ENCODE assay signal across 8 mouse cellular contexts in the genomic region with DNA sequence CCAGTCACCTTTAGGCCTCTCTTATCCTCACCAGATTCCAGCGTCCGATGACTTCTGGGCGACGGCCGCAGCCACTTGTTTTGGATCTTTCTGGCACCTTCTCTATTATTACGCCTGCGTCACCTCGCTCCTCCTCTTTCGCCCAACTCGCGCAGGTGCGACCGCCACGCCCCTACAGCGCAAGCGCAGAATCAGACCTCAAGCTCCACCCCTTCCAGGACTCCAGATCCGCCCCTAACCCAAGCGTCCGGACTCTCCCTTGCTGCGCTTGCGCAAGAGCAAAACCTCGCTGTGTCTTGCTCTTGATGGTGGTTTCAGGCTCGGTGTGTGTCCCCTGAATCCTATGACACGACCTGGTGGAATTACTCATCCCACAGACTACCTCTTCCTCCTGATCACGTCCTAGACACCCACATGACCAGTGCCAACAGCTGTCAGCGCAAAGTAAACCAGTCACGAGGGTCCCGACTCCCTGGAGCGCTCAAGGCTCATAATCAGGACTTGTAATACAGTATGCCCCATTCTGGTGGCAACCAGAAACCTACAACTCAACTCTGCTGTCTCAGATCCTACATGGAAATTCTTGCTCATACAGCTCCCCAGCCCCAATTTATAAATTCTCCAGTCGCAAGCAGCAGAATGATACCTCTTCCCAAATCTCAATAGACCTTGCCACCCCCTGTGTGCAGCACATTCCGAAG. TPM values are rescaled to one million over a fixed set of nuclear protein-coding genes. Genes with fewer than 3 reads are reported as not detected.
DNase-seq lines count a peak whose midpoint lies in the region; ATAC-seq and TF ChIP-seq lines count a peak whose summit lies in the region.

No protein-coding gene starts in this region.

- peak overlapping the region; percentile 75 to 87 for H3K4me3 ChIP-seq in MEL (ENCODE audit: control insufficient read depth in 1 of 2, insufficient read depth in 1 of 2, low read depth in 2 of 2, low read length in 2 of 2)
- H3K4me3 ChIP-seq in cerebellum, adult 2 months (replicated peaks; ENCODE audit: insufficient read depth, low read depth, low read length) = peak overlapping the region; percentile 93
- H3K4me3 ChIP-seq in forebrain, postnatal 0 days (ENCODE audit: low read depth, low read length) = peak overlapping the region; percentile 67
- peak overlapping the region; percentile 83 for H3K4me3 ChIP-seq in lung, embryonic 16.5 days (ENCODE audit: low read length)

- TF ChIP-seq RAD21 in MEL (IDR thresholded peaks at IDR 0.05; ENCODE audit: low read depth, low read length) = no peak

- WGBS in cerebellum, adult 2 months = 3% methylated on average over 31 of the region's 31 CpGs
- WGBS in forebrain, postnatal 0 days = 3% methylated on average over 31 of the region's 31 CpGs
- 2% methylated on average over 31 of the region's 31 CpGs for WGBS in lung, embryonic 16.5 days

- peak overlapping the region; percentile 95 for H3K27ac ChIP-seq in MEL (ENCODE audit: control insufficient read depth, low read depth, low read length)
- peak overlapping the region; percentile 50 for H3K27ac ChIP-seq in cerebellum, adult 2 months (ENCODE audit: insufficient read depth, low read length)
- peak overlapping the region; percentile 88 for H3K27ac ChIP-seq in forebrain, postnatal 0 days (ENCODE audit: low read depth, low read length)
- H3K27ac ChIP-seq in lung, embryonic 16.5 days (ENCODE audit: low read length) = peak overlapping the region; percentile 76

- no peaks in the 10 kb centered on the region for H3K27me3 ChIP-seq in MEL (ENCODE audit: control insufficient read depth in 1 of 2, insufficient read depth in 2 of 2, low read length in 2 of 2)
- no peaks in the 10 kb centered on the region for H3K27me3 ChIP-seq in cerebellum, adult 2 months (ENCODE audit: control insufficient read depth, insufficient read depth, low read length)
- H3K27me3 ChIP-seq in forebrain, postnatal 0 days (ENCODE audit: insufficient read depth, low read length) = no peaks in the 10 kb centered on the region
- no peaks in the 10 kb centered on the region for H3K27me3 ChIP-seq in lung, embryonic 16.5 days (ENCODE audit: control insufficient read depth, insufficient read depth, low read depth, low read length)

- H3K9me3 ChIP-seq in MEL (replicated peaks; ENCODE audit: insufficient read depth, low read length) = no peaks in the 10 kb centered on the region
- no peaks in the 10 kb centered on the region for H3K9me3 ChIP-seq in forebrain, postnatal 0 days (ENCODE audit: low read length)
- H3K9me3 ChIP-seq in lung, embryonic 16.5 days (ENCODE audit: control insufficient read depth, low read length) = no peaks in the 10 kb centered on the region

- peak overlapping the region; percentile 82 for H3K9ac ChIP-seq in MEL (ENCODE audit: control insufficient read depth, low read depth, low read length, poor library complexity, severe bottlenecking)
- peak overlapping the region; percentile 76 for H3K9ac ChIP-seq in forebrain, postnatal 0 days
- peak overlapping the region; percentile 84 for H3K9ac ChIP-seq in lung, embryonic 16.5 days (ENCODE audit: low read length)

- peaks cover 0 to 21% of the 10 kb centered on the region in 2 experiments; a peak in 3 of 4 replicates for H3K4me1 ChIP-seq in MEL (ENCODE audit: control insufficient read depth in 1 of 2, insufficient read depth in 2 of 2, low read length in 2 of 2)
- peaks cover 9% of the 10 kb centered on the region for H3K4me1 ChIP-seq in cerebellum, adult 2 months (ENCODE audit: control insufficient read depth, insufficient read depth, low read length)
- H3K4me1 ChIP-seq in forebrain, postnatal 0 days (ENCODE audit: insufficient read depth) = peaks cover 12% of the 10 kb centered on the region
- peaks cover 27% of the 10 kb centered on the region for H3K4me1 ChIP-seq in lung, embryonic 16.5 days (replicated peaks; ENCODE audit: control insufficient read depth, insufficient read depth, low read length)

- ATAC-seq in forebrain, postnatal 0 days = peak; percentile 47
- peak; percentile 70 to 77 for ATAC-seq in hematopoietic stem cell, adult 5-6 weeks (replicated peaks in 1 of 2; ENCODE audit: insufficient read depth in 1 of 2, low FRiP score in 2 of 2, low TSS enrichment in 1 of 2, low read depth in 1 of 2, poor library complexity in 2 of 2, severe bottlenecking in 2 of 2)
- ATAC-seq in lung, embryonic 16.5 days (ENCODE audit: low read depth) = peak; percentile 72

- TF ChIP-seq EP300 in MEL (IDR thresholded peaks at IDR 0.05; ENCODE audit: low read depth in 1 of 2, low read length in 2 of 2) = peak in 1 of 2 experiments; percentile 12; a peak in 2 of 4 replicates

- peak overlapping the region; percentile 96 for H3K4me2 ChIP-seq in forebrain, postnatal 0 days (ENCODE audit: low read depth)
- peak overlapping the region; percentile 85 for H3K4me2 ChIP-seq in lung, embryonic 16.5 days (ENCODE audit: low read depth, low read length)

- TF ChIP-seq CTCF in MEL (IDR thresholded peaks at IDR 0.05 in 2 of 3, conservative IDR thresholded peaks at IDR 0.05 in 1 of 3; ENCODE audit: control insufficient read depth in 1 of 3, insufficient read depth in 1 of 3, low read depth in 2 of 3, low read length in 3 of 3, poor library complexity in 1 of 3, severe bottlenecking in 1 of 3) = no peak
- no peak for TF ChIP-seq CTCF in cerebellum, adult 2 months (IDR thresholded peaks at IDR 0.05; ENCODE audit: borderline replicate concordance, insufficient read depth, low read depth, low read length)
- no peak for TF ChIP-seq CTCF in forebrain, postnatal 0 days (IDR thresholded peaks at IDR 0.05; ENCODE audit: low read depth)

- peak; percentile 98 for DNase-seq in MEL (ENCODE audit: low read depth, low spot score)
- DNase-seq in cerebellum, adult 2 months = peak; percentile 98
- DNase-seq in forebrain, postnatal 0 days = peak; percentile 95
- peak; percentile 89 for DNase-seq in layer of hippocampus, adult 9-10 months (ENCODE audit: low spot score)
- peak; percentile 81 for DNase-seq in ovary, postnatal 10 days (ENCODE audit: low spot score)
- DNase-seq in thymus, postnatal 10 days (ENCODE audit: low spot score in 2 of 2) = peak; percentile 96

- peaks cover 37% of the 10 kb centered on the region for H3K79me2 ChIP-seq in MEL (ENCODE audit: control insufficient read depth, insufficient read depth, low read length, poor library complexity)

- TF ChIP-seq POLR2A in MEL (IDR thresholded peaks at IDR 0.05; ENCODE audit: control insufficient read depth in 1 of 2, insufficient read depth in 1 of 2, low read depth in 1 of 2, low read length in 2 of 2, poor library complexity in 1 of 2) = peak; percentile 65 to 94; a peak in 3 of 4 replicates
- peak; percentile 90; the same call in 1 of the 2 replicates for TF ChIP-seq POLR2A in cerebellum, adult 2 months (IDR thresholded peaks at IDR 0.05; ENCODE audit: borderline replicate concordance, insufficient read depth, low read length)

- H3K36me3 ChIP-seq in MEL (ENCODE audit: control insufficient read depth in 1 of 2, insufficient read depth in 2 of 2, low read length in 2 of 2) = peaks cover 3 to 21% of the 10 kb centered on the region in 2 experiments; a peak in 2 of 4 replicates
- peaks cover 15% of the 10 kb centered on the region; the same call in 1 of the 2 replicates for H3K36me3 ChIP-seq in forebrain, postnatal 0 days (ENCODE audit: insufficient read depth)
- H3K36me3 ChIP-seq in lung, embryonic 16.5 days (ENCODE audit: control insufficient read depth, insufficient read depth, low read length) = peaks cover 2% of the 10 kb centered on the region; the same call in 1 of the 2 replicates

RNA-seq across cellular contexts. Expression of a gene that starts 0.5 kb away (rescaled TPM):
- total RNA-seq in MEL (2012; rRNA removed) = 25.2 and 28.2 TPM in 2 replicates
- polyA plus RNA-seq in MEL (2012; ENCODE audit: insufficient read depth in 1 of 2, insufficient read length in 2 of 2, low read depth in 1 of 2, low replicate concordance in 2 of 2, missing spikeins in 1 of 2) = 10 to 100 TPM in 1 of 2 experiments, not detected in 1; 36.6 TPM
- 29.0 and 29.6 TPM in 2 replicates for polyA plus RNA-seq in cerebellum, adult 2 months (2012; rRNA removed)
- total RNA-seq in forebrain, postnatal 0 days (2014; rRNA removed) = 23.4 and 25.3 TPM in 2 replicates
- polyA plus RNA-seq in forebrain, postnatal 0 days (2015; fragmentation: Nextera tagmentation; extraction: Ambion mirVana) = 14.9 and 17.3 TPM in 2 replicates
- 24.3 and 24.9 TPM in 2 replicates for total RNA-seq in hematopoietic stem cell, adult 5-6 weeks (2017)
- 9.0 and 9.5 TPM in 2 replicates for polyA plus RNA-seq in lung, embryonic 16.5 days (2015; fragmentation: Nextera tagmentation; extraction: Ambion mirVana)

RNA-seq across cellular contexts. Expression of a gene that starts 1.3 kb away (rescaled TPM):
- 8.4 and 9.5 TPM in 2 replicates for total RNA-seq in MEL (2012; rRNA removed)
- polyA plus RNA-seq in MEL (2012; ENCODE audit: insufficient read depth in 1 of 2, insufficient read length in 2 of 2, low read depth in 1 of 2, low replicate concordance in 2 of 2, missing spikeins in 1 of 2) = 10 to 100 TPM in 1 of 2 experiments, not detected in 1; 14.8 TPM
- polyA plus RNA-seq in cerebellum, adult 2 months (2012; rRNA removed) = 9.2 and 10.9 TPM in 2 replicates
- total RNA-seq in forebrain, postnatal 0 days (2014; rRNA removed) = 5.0 and 8.3 TPM in 2 replicates
- 0.59 and 0.98 TPM in 2 replicates for polyA plus RNA-seq in forebrain, postnatal 0 days (2015; fragmentation: Nextera tagmentation; extraction: Ambion mirVana)
- 5.3 and 8.0 TPM in 2 replicates for total RNA-seq in hematopoietic stem cell, adult 5-6 weeks (2017)
- 2.3 and 2.5 TPM in 2 replicates for polyA plus RNA-seq in lung, embryonic 16.5 days (2015; fragmentation: Nextera tagmentation; extraction: Ambion mirVana)

RNA-seq across cellular contexts. Expression of a gene that starts 17.7 kb away (rescaled TPM):
- 59.8 and 61.5 TPM in 2 replicates for total RNA-seq in MEL (2012; rRNA removed)
- polyA plus RNA-seq in MEL (2012; ENCODE audit: insufficient read depth in 1 of 2, insufficient read length in 2 of 2, low read depth in 1 of 2, low replicate concordance in 2 of 2, missing spikeins in 1 of 2) = 100 to 1,000 TPM in 1 of 2 experiments, 10 to 100 TPM in 1; 86.6 to 149 TPM
- 226 and 230 TPM in 2 replicates for polyA plus RNA-seq in cerebellum, adult 2 months (2012; rRNA removed)
- total RNA-seq in forebrain, postnatal 0 days (2014; rRNA removed) = 150 and 154 TPM in 2 replicates
- polyA plus RNA-seq in forebrain, postnatal 0 days (2015; fragmentation: Nextera tagmentation; extraction: Ambion mirVana) = 21.0 and 21.5 TPM in 2 replicates
- total RNA-seq in hematopoietic stem cell, adult 5-6 weeks (2017) = 47.0 and 66.5 TPM in 2 replicates
- 7.1 and 8.2 TPM in 2 replicates for polyA plus RNA-seq in lung, embryonic 16.5 days (2015; fragmentation: Nextera tagmentation; extraction: Ambion mirVana)

RNA-seq across cellular contexts. Expression of a gene that starts 30.7 kb away (rescaled TPM):
- total RNA-seq in MEL (2012; rRNA removed) = 18.4 and 24.6 TPM in 2 replicates
- polyA plus RNA-seq in MEL (2012; ENCODE audit: insufficient read depth in 1 of 2, insufficient read length in 2 of 2, low read depth in 1 of 2, low replicate concordance in 2 of 2, missing spikeins in 1 of 2) = 10 to 100 TPM in 1 of 2 experiments, not detected in 1; 33.2 TPM
- polyA plus RNA-seq in cerebellum, adult 2 months (2012; rRNA removed) = 14.3 and 14.8 TPM in 2 replicates
- total RNA-seq in forebrain, postnatal 0 days (2014; rRNA removed) = 11.8 and 16.5 TPM in 2 replicates
- polyA plus RNA-seq in forebrain, postnatal 0 days (2015; fragmentation: Nextera tagmentation; extraction: Ambion mirVana) = 3.7 and 4.5 TPM in 2 replicates
- total RNA-seq in hematopoietic stem cell, adult 5-6 weeks (2017) = 14.1 and 17.3 TPM in 2 replicates
- polyA plus RNA-seq in lung, embryonic 16.5 days (2015; fragmentation: Nextera tagmentation; extraction: Ambion mirVana) = 10.5 and 13.6 TPM in 2 replicates

RNA-seq across cellular contexts. Expression of a gene that starts 40.4 kb away (rescaled TPM):
- total RNA-seq in MEL (2012; rRNA removed) = 0.73 and 0.75 TPM in 2 replicates
- polyA plus RNA-seq in MEL (2012; ENCODE audit: insufficient read depth in 1 of 2, insufficient read length in 2 of 2, low read depth in 1 of 2, low replicate concordance in 2 of 2, missing spikeins in 1 of 2) = 1 to 10 TPM in 1 of 2 experiments, not detected in 1; 6.4 TPM
- polyA plus RNA-seq in cerebellum, adult 2 months (2012; rRNA removed) = 8.4 and 10.6 TPM in 2 replicates
- total RNA-seq in forebrain, postnatal 0 days (2014; rRNA removed) = 5.8 and 6.0 TPM in 2 replicates
- polyA plus RNA-seq in forebrain, postnatal 0 days (2015; fragmentation: Nextera tagmentation; extraction: Ambion mirVana) = 9.8 and 21.2 TPM in 2 replicates
- total RNA-seq in hematopoietic stem cell, adult 5-6 weeks (2017) = 3.5 and 7.6 TPM in 2 replicates
- 0.58 TPM in 2 replicates for polyA plus RNA-seq in lung, embryonic 16.5 days (2015; fragmentation: Nextera tagmentation; extraction: Ambion mirVana)

Comparison
In these comparisons a context has a peak if more than half of its experiments do, and no peak if none do; other contexts are left out.
1. Peak in every context shown above with its lines: DNase-seq, ATAC-seq, H3K4me3 ChIP-seq and H3K27ac ChIP-seq.